Mouse (Mus musculus): ENCODE results near the gene Taok3. TPM values are rescaled to one million over a fixed set of nuclear protein-coding genes. Genes with fewer than 3 reads are reported as not detected.

Gene Taok3
- total and polyA plus RNA-seq, 3 experiments = 58.4 to 213 (median 139) TPM

DNA sequence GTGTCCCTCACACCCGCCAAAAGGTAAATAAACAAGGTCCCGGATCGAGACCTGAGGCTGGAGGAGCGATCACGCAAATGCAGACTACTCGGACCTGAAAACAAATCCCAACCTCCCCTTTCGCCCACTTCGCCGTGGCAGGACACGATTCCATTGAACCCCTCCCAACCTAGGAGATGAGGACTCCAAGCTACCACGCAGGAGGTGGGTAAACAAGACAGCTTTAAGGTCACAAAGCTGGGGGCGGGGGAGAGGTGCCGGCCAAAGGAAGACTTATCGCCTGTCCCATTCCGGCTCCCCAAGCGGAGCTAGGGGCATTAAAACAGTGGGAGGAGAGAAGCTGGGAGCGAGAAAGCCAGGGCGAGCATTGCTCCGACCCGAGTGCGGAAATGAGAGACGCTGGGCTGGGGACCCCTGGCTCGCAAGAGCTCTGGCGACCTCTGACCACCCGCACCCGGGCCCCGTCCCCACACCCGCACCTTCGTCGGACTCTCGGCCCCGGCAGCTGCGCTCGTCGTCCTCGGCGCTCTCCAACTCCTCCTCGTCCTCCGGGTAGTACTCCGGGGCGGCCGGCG is 4.6 kb upstream of the Taok3 start:
- DNase-seq (ENCODE audit: low spot score) (peak; percentile 56), ATAC-seq (ENCODE audit: extremely low read depth, insufficient number of reproducible peaks, low FRiP score, poor library complexity, severe bottlenecking) (no peak)
- no peaks in the 10 kb centered on the region for H3K9me3 ChIP-seq (replicated peaks)
- no peaks in the 10 kb centered on the region for H3K27me3 ChIP-seq (ENCODE audit: insufficient read depth, low read length)
- H3K36me3 ChIP-seq (replicated peaks) = peaks cover 38% of the 10 kb centered on the region
- peak overlapping the region; percentile 97 for H3K4me3 ChIP-seq (ENCODE audit: low read depth, low read length)
- TF ChIP-seq POLR2AphosphoS5 (IDR thresholded peaks at IDR 0.05; ENCODE audit: insufficient replicate concordance, low read depth, low read length) (no peak), GATA1 (IDR thresholded peaks at IDR 0.05; ENCODE audit: borderline replicate concordance, low read length) (no peak), TAL1 (conservative IDR thresholded peaks at IDR 0.05; ENCODE audit: low read depth, low read length) (no peak), CTCF (IDR thresholded peaks at IDR 0.05; ENCODE audit: low read depth, low read length) (no peak), GATA2 (IDR thresholded peaks at IDR 0.05; ENCODE audit: borderline replicate concordance, low read depth, low read length) (no peak)
- H3K4me1 ChIP-seq (ENCODE audit: insufficient read depth, low read depth, low read length) = peaks cover 37% of the 10 kb centered on the region

DNA sequence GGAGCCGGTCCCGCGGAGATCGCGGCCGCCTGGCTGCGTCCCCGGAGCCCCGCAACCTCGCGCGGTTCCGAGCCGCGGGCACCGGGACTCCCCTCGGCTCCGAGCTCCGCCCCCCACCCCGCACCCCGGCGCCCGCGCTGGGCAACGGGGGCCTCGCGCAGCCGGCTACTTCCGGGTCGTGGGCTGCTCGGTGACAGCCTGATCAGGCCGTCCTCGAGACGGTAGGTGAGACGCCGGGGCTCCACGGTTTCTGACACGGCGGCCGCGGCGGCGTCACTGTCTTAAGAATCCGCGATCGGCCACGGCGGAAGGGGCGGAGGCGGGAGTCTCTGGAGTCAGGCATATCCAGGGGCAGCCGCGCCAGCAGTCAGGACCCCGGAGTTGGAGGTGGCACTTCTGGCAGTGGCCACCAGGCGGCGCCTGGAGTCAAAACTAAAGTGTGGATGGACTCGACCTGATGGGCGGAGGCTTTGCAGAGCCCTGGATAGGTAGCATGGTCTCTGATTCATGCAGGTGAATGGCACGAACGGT is 4.0 kb upstream of the Taok3 start, which contains the start of gene Suds3:
Gene Suds3, minus strand, starts transcription at position 278 of the 531 bp plus-strand sequence.
- Histone ChIP-seq H3K4me3 (ENCODE audit: low read depth, low read length) (peak within 1 kb of the TSS; percentile 97), H3K27me3 (ENCODE audit: insufficient read depth, low read length) (no peaks in the 10 kb centered on the region), H3K36me3 (replicated peaks) (peaks cover 31% of the 10 kb centered on the region), H3K4me1 (ENCODE audit: insufficient read depth, low read depth, low read length) (peaks cover 43% of the 10 kb centered on the region), H3K9me3 (replicated peaks) (no peaks in the 10 kb centered on the region)
- no peak for TF ChIP-seq TAL1 (conservative IDR thresholded peaks at IDR 0.05; ENCODE audit: low read depth, low read length)
- TF ChIP-seq GATA2 (IDR thresholded peaks at IDR 0.05; ENCODE audit: borderline replicate concordance, low read depth, low read length) = no peak
- peak; percentile 81 for TF ChIP-seq CTCF (IDR thresholded peaks at IDR 0.05; ENCODE audit: low read depth, low read length)
- ATAC-seq (ENCODE audit: extremely low read depth, insufficient number of reproducible peaks, low FRiP score, poor library complexity, severe bottlenecking) = no peak; the same call in 1 of the 2 replicates
- peak; percentile 90 for DNase-seq (ENCODE audit: low spot score)

DNA sequence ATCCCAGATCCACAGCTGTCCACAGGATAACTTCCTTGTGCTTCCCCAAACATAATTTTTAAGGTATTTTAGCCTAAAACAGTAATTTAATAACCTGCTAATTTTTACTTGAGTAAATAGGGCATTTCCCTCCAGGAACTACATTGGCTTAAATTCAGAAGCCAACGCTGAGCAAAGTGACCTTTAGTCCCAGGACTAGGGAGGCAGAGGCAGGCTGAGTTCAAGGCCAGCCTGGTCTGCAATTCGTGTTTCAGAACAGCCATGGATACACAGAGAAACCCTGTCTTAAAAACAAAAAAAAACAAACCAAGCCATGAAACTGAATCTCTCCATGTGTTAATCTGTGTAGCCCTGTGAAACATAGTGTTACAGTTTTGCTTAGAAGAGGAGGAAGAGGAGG is 3.3 kb upstream of the Taok3 start:
- Histone ChIP-seq H3K36me3 (replicated peaks) (peaks cover 24% of the 10 kb centered on the region), H3K27me3 (ENCODE audit: insufficient read depth, low read length) (no peaks in the 10 kb centered on the region), H3K4me3 (ENCODE audit: low read depth, low read length) (no peak overlapping the region), H3K9me3 (replicated peaks) (no peaks in the 10 kb centered on the region), H3K4me1 (ENCODE audit: insufficient read depth, low read depth, low read length) (peaks cover 51% of the 10 kb centered on the region)
- DNase-seq (ENCODE audit: low spot score) = no peak
- TF ChIP-seq CTCF (IDR thresholded peaks at IDR 0.05; ENCODE audit: low read depth, low read length) = no peak
- no peak for TF ChIP-seq GATA2 (IDR thresholded peaks at IDR 0.05; ENCODE audit: borderline replicate concordance, low read depth, low read length)
- no peak for TF ChIP-seq TAL1 (conservative IDR thresholded peaks at IDR 0.05; ENCODE audit: low read depth, low read length)
- no peak for TF ChIP-seq POLR2AphosphoS5 (IDR thresholded peaks at IDR 0.05; ENCODE audit: insufficient replicate concordance, low read depth, low read length)
- no peak for TF ChIP-seq GATA1 (IDR thresholded peaks at IDR 0.05; ENCODE audit: borderline replicate concordance, low read length)
- ATAC-seq (ENCODE audit: extremely low read depth, insufficient number of reproducible peaks, low FRiP score, poor library complexity, severe bottlenecking) = no peak

DNA sequence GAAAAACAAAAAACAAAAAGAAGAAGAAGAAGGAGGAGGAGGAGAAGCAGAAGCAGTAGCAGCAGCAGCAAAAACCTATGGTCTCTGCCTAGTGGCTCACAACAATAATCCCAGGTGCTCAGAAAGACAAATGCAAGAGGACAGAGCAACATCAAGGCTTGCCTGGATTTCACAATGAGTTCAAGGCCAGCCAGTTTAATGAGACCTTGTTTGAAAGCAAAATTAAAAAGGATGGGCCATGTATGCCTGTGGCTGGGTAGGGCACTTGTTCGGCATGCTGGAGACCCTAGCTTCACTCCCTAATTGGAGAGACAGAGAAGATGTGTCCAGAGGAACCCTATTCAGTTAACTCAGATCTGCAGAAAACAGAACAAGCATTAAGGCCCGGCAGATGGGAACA is 2.7 kb upstream of the Taok3 start:
- peaks cover 54% of the 10 kb centered on the region for H3K4me1 ChIP-seq (ENCODE audit: insufficient read depth, low read depth, low read length)
- no peaks in the 10 kb centered on the region for H3K9me3 ChIP-seq (replicated peaks)
- H3K27me3 ChIP-seq (ENCODE audit: insufficient read depth, low read length) = no peaks in the 10 kb centered on the region
- peaks cover 18% of the 10 kb centered on the region for H3K36me3 ChIP-seq (replicated peaks)
- no peak for ATAC-seq (ENCODE audit: extremely low read depth, insufficient number of reproducible peaks, low FRiP score, poor library complexity, severe bottlenecking)
- H3K4me3 ChIP-seq (ENCODE audit: low read depth, low read length) = no peak overlapping the region
- TF ChIP-seq CTCF (IDR thresholded peaks at IDR 0.05; ENCODE audit: low read depth, low read length) (no peak), TAL1 (conservative IDR thresholded peaks at IDR 0.05; ENCODE audit: low read depth, low read length) (no peak), GATA2 (IDR thresholded peaks at IDR 0.05; ENCODE audit: borderline replicate concordance, low read depth, low read length) (no peak), POLR2AphosphoS5 (IDR thresholded peaks at IDR 0.05; ENCODE audit: insufficient replicate concordance, low read depth, low read length) (no peak), GATA1 (IDR thresholded peaks at IDR 0.05; ENCODE audit: borderline replicate concordance, low read length) (no peak)
- no peak for DNase-seq (ENCODE audit: low spot score)

DNA sequence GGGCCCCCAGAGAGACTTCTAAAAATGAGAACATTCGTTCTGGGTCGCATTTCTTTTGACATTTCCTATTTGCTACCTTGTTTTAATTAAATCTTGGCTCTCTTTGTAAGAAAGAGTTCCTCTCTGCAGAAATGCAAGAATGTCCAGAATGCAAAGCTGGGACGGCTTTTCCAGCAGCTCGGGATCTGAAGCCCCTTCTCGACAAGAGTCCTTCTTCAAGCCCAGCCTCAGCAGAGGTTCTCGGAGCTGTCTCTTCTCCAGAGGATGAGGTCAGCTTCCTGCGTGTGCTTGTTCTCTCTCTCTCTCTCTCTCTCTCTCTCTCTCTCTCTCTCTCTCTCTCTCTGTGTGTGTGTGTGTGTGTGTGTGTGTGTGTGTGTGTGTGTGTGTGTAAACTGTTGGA is 2.2 kb upstream of the Taok3 start:
- H3K4me3 ChIP-seq (ENCODE audit: low read depth, low read length) = no peak overlapping the region
- H3K36me3 ChIP-seq (replicated peaks) = peaks cover 13% of the 10 kb centered on the region
- H3K27me3 ChIP-seq (ENCODE audit: insufficient read depth, low read length) = no peaks in the 10 kb centered on the region
- TF ChIP-seq TAL1 (conservative IDR thresholded peaks at IDR 0.05; ENCODE audit: low read depth, low read length) = no peak
- TF ChIP-seq POLR2AphosphoS5 (IDR thresholded peaks at IDR 0.05; ENCODE audit: insufficient replicate concordance, low read depth, low read length) = no peak
- no peak for TF ChIP-seq CTCF (IDR thresholded peaks at IDR 0.05; ENCODE audit: low read depth, low read length)
- TF ChIP-seq GATA1 (IDR thresholded peaks at IDR 0.05; ENCODE audit: borderline replicate concordance, low read length) = no peak
- no peak for TF ChIP-seq GATA2 (IDR thresholded peaks at IDR 0.05; ENCODE audit: borderline replicate concordance, low read depth, low read length)
- H3K9me3 ChIP-seq (replicated peaks) = no peaks in the 10 kb centered on the region
- H3K4me1 ChIP-seq (ENCODE audit: insufficient read depth, low read depth, low read length) = peaks cover 59% of the 10 kb centered on the region
- ATAC-seq (ENCODE audit: extremely low read depth, insufficient number of reproducible peaks, low FRiP score, poor library complexity, severe bottlenecking) (no peak), DNase-seq (ENCODE audit: low spot score) (no peak)

DNA sequence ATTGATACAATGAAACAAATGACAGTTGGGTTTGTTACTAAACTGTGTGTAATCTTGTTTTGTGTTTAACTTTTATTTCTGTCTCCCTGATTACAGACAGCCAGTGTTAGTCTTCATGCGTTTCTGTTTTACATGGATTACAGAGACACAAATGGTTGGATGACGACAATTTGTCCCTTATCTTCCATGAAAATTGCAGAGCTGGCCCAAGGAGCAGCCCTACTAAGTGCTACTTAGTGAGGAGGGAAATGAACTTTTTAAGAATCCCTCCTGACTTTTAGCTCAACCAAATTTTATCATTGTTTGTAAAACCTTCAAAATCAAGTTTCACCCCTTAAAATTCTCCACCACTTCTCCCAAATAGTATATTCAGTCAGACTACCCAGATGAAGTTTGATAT is 1.7 kb upstream of the Taok3 start:
- Histone ChIP-seq H3K9me3 (replicated peaks) (no peaks in the 10 kb centered on the region), H3K4me1 (ENCODE audit: insufficient read depth, low read depth, low read length) (peaks cover 64% of the 10 kb centered on the region), H3K36me3 (replicated peaks) (peaks cover 8% of the 10 kb centered on the region), H3K4me3 (ENCODE audit: low read depth, low read length) (no peak overlapping the region), H3K27me3 (ENCODE audit: insufficient read depth, low read length) (no peaks in the 10 kb centered on the region)
- no peak for DNase-seq (ENCODE audit: low spot score)
- no peak for ATAC-seq (ENCODE audit: extremely low read depth, insufficient number of reproducible peaks, low FRiP score, poor library complexity, severe bottlenecking)
- TF ChIP-seq POLR2AphosphoS5 (IDR thresholded peaks at IDR 0.05; ENCODE audit: insufficient replicate concordance, low read depth, low read length) (no peak), CTCF (IDR thresholded peaks at IDR 0.05; ENCODE audit: low read depth, low read length) (no peak), TAL1 (conservative IDR thresholded peaks at IDR 0.05; ENCODE audit: low read depth, low read length) (no peak), GATA1 (IDR thresholded peaks at IDR 0.05; ENCODE audit: borderline replicate concordance, low read length) (no peak), GATA2 (IDR thresholded peaks at IDR 0.05; ENCODE audit: borderline replicate concordance, low read depth, low read length) (no peak)

Data from G1E (cell line).